Mouse (Mus musculus): ENCODE data around the gene Adamts15. TPM values are rescaled to one million over a fixed set of nuclear protein-coding genes. Genes with fewer than 3 reads are reported as not detected.

Adamts15 gene
- polyA plus RNA-seq, 1 experiment from 2014 or later, result 0.80 TPM

GRCm38 (mm10) chr9:30906426-30906825, 15.8 kb downstream of the Adamts15 start:
- 69% methylated on average over 4 of the region's 4 CpGs for WGBS (ENCODE audit: insufficient replicate concordance)
- Histone ChIP-seq H3K4me1 (replicated peaks) (no peaks in the 10 kb centered on the region), H3K27ac (no peak overlapping the region), H3K9ac (no peak overlapping the region), H3K4me2 (no peak overlapping the region), H3K9me3 (replicated peaks) (no peaks in the 10 kb centered on the region), H3K4me3 (replicated peaks) (no peak overlapping the region), H3K27me3 (no peaks in the 10 kb centered on the region), H3K36me3 (no peaks in the 10 kb centered on the region)
- ATAC-seq (ENCODE audit: low read depth) (no peak), DNase-seq (no peak)

GRCm38 (mm10) chr9:30905861-30906260, 16.4 kb downstream of the Adamts15 start:
- no peak overlapping the region for H3K9ac ChIP-seq
- WGBS (ENCODE audit: insufficient replicate concordance), result 76% methylated on average over 10 of the region's 10 CpGs
- no peak overlapping the region for H3K27ac ChIP-seq
- H3K4me1 ChIP-seq (replicated peaks), result no peaks in the 10 kb centered on the region
- no peaks in the 10 kb centered on the region for H3K36me3 ChIP-seq
- no peaks in the 10 kb centered on the region for H3K27me3 ChIP-seq
- H3K4me3 ChIP-seq (replicated peaks), result no peak overlapping the region
- H3K9me3 ChIP-seq (replicated peaks), result no peaks in the 10 kb centered on the region
- H3K4me2 ChIP-seq, result no peak overlapping the region
- ATAC-seq (ENCODE audit: low read depth) (no peak), DNase-seq (no peak)

GRCm38 (mm10) chr9:30903266-30903665, 19.0 kb downstream of the Adamts15 start:
- Histone ChIP-seq H3K4me2 (no peak overlapping the region), H3K36me3 (no peaks in the 10 kb centered on the region), H3K4me1 (replicated peaks) (no peaks in the 10 kb centered on the region), H3K27me3 (no peaks in the 10 kb centered on the region), H3K4me3 (replicated peaks) (no peak overlapping the region), H3K9me3 (replicated peaks) (no peaks in the 10 kb centered on the region), H3K27ac (no peak overlapping the region), H3K9ac (no peak overlapping the region)
- DNase-seq, result no peak
- no peak for ATAC-seq (ENCODE audit: low read depth)
- WGBS (ENCODE audit: insufficient replicate concordance), result 68% methylated on average over 5 of the region's 5 CpGs

DNA sequence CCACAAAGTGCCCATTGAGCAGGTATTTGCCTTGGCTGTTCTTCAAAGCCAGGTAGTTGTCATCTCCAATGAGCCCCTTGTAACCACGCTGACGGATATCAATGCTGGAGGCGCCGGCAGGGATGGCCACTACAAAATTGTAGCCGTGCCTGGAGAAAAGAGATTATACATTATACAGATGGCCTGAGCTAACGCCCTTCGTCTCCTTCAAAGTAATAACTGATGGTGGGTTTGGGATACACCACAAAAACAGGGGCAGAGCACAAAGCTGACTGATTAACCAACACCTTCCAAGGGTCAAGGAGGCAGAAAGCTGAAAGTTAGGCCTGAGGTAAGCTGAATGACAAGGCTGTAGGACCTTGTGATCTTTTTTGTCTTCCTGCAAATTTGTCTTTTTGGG, 19.6 kb downstream of the Adamts15 start:
- H3K9me3 ChIP-seq (replicated peaks), result no peaks in the 10 kb centered on the region
- H3K27me3 ChIP-seq, result no peaks in the 10 kb centered on the region
- no peak overlapping the region for H3K4me2 ChIP-seq
- H3K27ac ChIP-seq, result no peak overlapping the region
- H3K9ac ChIP-seq, result no peak overlapping the region
- ATAC-seq (ENCODE audit: low read depth) (no peak), DNase-seq (no peak)
- no peak overlapping the region for H3K4me3 ChIP-seq (replicated peaks)
- no peaks in the 10 kb centered on the region for H3K4me1 ChIP-seq (replicated peaks)
- WGBS (ENCODE audit: insufficient replicate concordance), result 77% methylated on average over 7 of the region's 7 CpGs
- H3K36me3 ChIP-seq, result no peaks in the 10 kb centered on the region

DNA sequence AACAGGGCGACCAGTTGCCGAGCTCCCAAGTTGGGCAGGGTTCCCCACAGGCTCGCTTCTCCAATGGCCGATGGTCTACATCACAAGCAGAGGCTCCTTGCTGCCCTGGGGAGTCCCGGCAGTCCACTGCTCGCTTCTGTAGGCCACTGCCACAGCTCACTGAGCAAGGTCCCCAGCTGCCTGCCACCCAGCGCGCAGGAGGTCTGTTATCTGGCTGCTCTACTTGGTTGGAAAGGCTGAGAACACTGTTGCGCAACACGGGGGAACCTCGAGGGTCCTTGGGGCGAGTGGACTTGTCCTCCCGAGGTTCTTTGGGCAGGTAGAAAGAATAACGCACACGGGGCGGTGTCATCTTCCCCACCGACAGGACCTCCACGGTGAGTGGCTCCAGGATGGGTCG, 20.1 kb downstream of the Adamts15 start:
- DNase-seq (no peak), ATAC-seq (ENCODE audit: low read depth) (no peak)
- Histone ChIP-seq H3K9me3 (replicated peaks) (no peaks in the 10 kb centered on the region), H3K27ac (no peak overlapping the region), H3K9ac (no peak overlapping the region), H3K4me3 (replicated peaks) (no peak overlapping the region), H3K36me3 (no peaks in the 10 kb centered on the region), H3K4me2 (no peak overlapping the region), H3K27me3 (no peaks in the 10 kb centered on the region), H3K4me1 (replicated peaks) (no peaks in the 10 kb centered on the region)
- 80% methylated on average over 19 of the region's 19 CpGs for WGBS (ENCODE audit: insufficient replicate concordance)

GRCm38 (mm10) chr9:30897169-30897568, 25.1 kb downstream of the Adamts15 start:
- no peaks in the 10 kb centered on the region for H3K9me3 ChIP-seq (replicated peaks)
- H3K4me3 ChIP-seq (replicated peaks), result no peak overlapping the region
- no peak overlapping the region for H3K4me2 ChIP-seq
- no peaks in the 10 kb centered on the region for H3K36me3 ChIP-seq
- 77% methylated on average over 2 of the region's 2 CpGs for WGBS (ENCODE audit: insufficient replicate concordance)
- no peaks in the 10 kb centered on the region for H3K27me3 ChIP-seq
- no peak for DNase-seq
- ATAC-seq (ENCODE audit: low read depth), result no peak
- H3K9ac ChIP-seq, result no peak overlapping the region
- H3K4me1 ChIP-seq (replicated peaks), result no peaks in the 10 kb centered on the region
- no peak overlapping the region for H3K27ac ChIP-seq

GRCm38 (mm10) chr9:30896752-30897151, 25.5 kb downstream of the Adamts15 start:
- WGBS (ENCODE audit: insufficient replicate concordance), result 57% methylated on average over 5 of the region's 5 CpGs
- H3K36me3 ChIP-seq, result no peaks in the 10 kb centered on the region
- no peak overlapping the region for H3K27ac ChIP-seq
- H3K4me1 ChIP-seq (replicated peaks), result no peaks in the 10 kb centered on the region
- no peak overlapping the region for H3K4me3 ChIP-seq (replicated peaks)
- H3K9me3 ChIP-seq (replicated peaks), result no peaks in the 10 kb centered on the region
- DNase-seq (no peak), ATAC-seq (ENCODE audit: low read depth) (no peak)
- no peak overlapping the region for H3K9ac ChIP-seq
- H3K27me3 ChIP-seq, result no peaks in the 10 kb centered on the region
- H3K4me2 ChIP-seq, result no peak overlapping the region

- Histone ChIP-seq H3K4me3 (replicated peaks) (no peak overlapping the region), H3K27ac (no peak overlapping the region), H3K27me3 (no peaks in the 10 kb centered on the region), H3K4me1 (replicated peaks) (no peaks in the 10 kb centered on the region), H3K4me2 (no peak overlapping the region), H3K9me3 (replicated peaks) (no peaks in the 10 kb centered on the region), H3K9ac (no peak overlapping the region), H3K36me3 (no peaks in the 10 kb centered on the region)
- ATAC-seq (ENCODE audit: low read depth) (no peak), DNase-seq (no peak)
- WGBS (ENCODE audit: insufficient replicate concordance), result 77% methylated on average over 3 of the region's 3 CpGs
Observed at GRCm38 (mm10) chr9:30895618-30896017, 26.6 kb downstream of the Adamts15 start.

GRCm38 (mm10) chr9:30886276-30886675, 36.0 kb downstream of the Adamts15 start:
- DNase-seq (no peak), ATAC-seq (ENCODE audit: low read depth) (peak; percentile 55; the same call in 1 of the 2 replicates)
- H3K27me3 ChIP-seq, result no peaks in the 10 kb centered on the region
- H3K9me3 ChIP-seq (replicated peaks), result no peaks in the 10 kb centered on the region
- H3K9ac ChIP-seq, result no peak overlapping the region
- H3K4me2 ChIP-seq, result no peak overlapping the region
- H3K4me1 ChIP-seq (replicated peaks), result no peaks in the 10 kb centered on the region
- H3K4me3 ChIP-seq (replicated peaks), result no peak overlapping the region
- H3K27ac ChIP-seq, result no peak overlapping the region
- H3K36me3 ChIP-seq, result no peaks in the 10 kb centered on the region
- WGBS (ENCODE audit: insufficient replicate concordance), result 48% methylated on average over 3 of the region's 3 CpGs

GRCm38 (mm10) chr9:30880553-30880952, 41.7 kb downstream of the Adamts15 start:
- H3K27me3 ChIP-seq, result no peaks in the 10 kb centered on the region
- no peak overlapping the region for H3K9ac ChIP-seq
- H3K4me1 ChIP-seq (replicated peaks), result 0 out of 2 replicates have a peak, but pooled peaks cover 5% of the 10 kb centered on the region
- 0 out of 2 replicates have a peak, but pooled peaks have one; percentile 15 for ATAC-seq (ENCODE audit: low read depth)
- no peak overlapping the region for H3K4me2 ChIP-seq
- no peaks in the 10 kb centered on the region for H3K9me3 ChIP-seq (replicated peaks)
- H3K36me3 ChIP-seq, result no peaks in the 10 kb centered on the region
- no peak overlapping the region for H3K4me3 ChIP-seq (replicated peaks)
- 59% methylated on average over 9 of the region's 9 CpGs for WGBS (ENCODE audit: insufficient replicate concordance)
- H3K27ac ChIP-seq, result no peak overlapping the region
- DNase-seq, result no peak

DNA sequence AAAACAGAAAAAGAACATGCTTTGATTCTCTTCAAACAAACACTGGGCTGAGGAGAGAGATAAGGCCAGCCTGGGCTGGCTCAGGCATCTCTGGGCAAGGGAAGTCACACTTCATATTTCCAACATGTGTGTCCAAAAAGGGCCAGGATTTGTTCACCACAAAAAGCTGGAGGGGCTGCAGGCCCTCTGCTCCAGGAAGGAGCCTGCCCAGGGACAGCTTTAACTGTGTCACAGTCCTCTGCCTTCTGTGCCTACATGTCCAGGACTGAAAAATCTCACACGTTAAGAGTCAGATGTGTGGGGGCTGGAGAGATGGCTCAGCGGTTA, 42.3 kb downstream of the Adamts15 start:
- no peak overlapping the region for H3K9ac ChIP-seq
- DNase-seq, result no peak
- WGBS (ENCODE audit: insufficient replicate concordance), result 68% methylated on average over 2 of the region's 2 CpGs

GRCm38 (mm10) chr9:30879248-30879946, 42.9 kb downstream of the Adamts15 start:
- H3K27me3 ChIP-seq, result no peaks in the 10 kb centered on the region
- DNase-seq (no peak), ATAC-seq (ENCODE audit: low read depth) (no peak)
- H3K9me3 ChIP-seq (replicated peaks), result no peaks in the 10 kb centered on the region
- no peak overlapping the region for H3K4me2 ChIP-seq
- 53% methylated on average over 7 of the region's 7 CpGs for WGBS (ENCODE audit: insufficient replicate concordance)
- H3K9ac ChIP-seq, result no peak overlapping the region
- H3K4me3 ChIP-seq (replicated peaks), result no peak overlapping the region
- H3K36me3 ChIP-seq, result no peaks in the 10 kb centered on the region
- H3K4me1 ChIP-seq (replicated peaks), result 0 out of 2 replicates have a peak, but pooled peaks cover 5% of the 10 kb centered on the region
- H3K27ac ChIP-seq, result no peak overlapping the region

More for the DNA sequence above, 42.3 kb downstream of the Adamts15 start:
- no peaks in the 10 kb centered on the region for H3K9me3 ChIP-seq (replicated peaks)
- no peak overlapping the region for H3K27ac ChIP-seq
- no peak for ATAC-seq (ENCODE audit: low read depth)
- no peak overlapping the region for H3K4me2 ChIP-seq
- no peaks in the 10 kb centered on the region for H3K36me3 ChIP-seq
- H3K4me1 ChIP-seq (replicated peaks), result 0 out of 2 replicates have a peak, but pooled peaks cover 5% of the 10 kb centered on the region
- H3K27me3 ChIP-seq, result no peaks in the 10 kb centered on the region
- no peak overlapping the region for H3K4me3 ChIP-seq (replicated peaks)
